Mouse (Mus musculus) hindbrain, embryonic 11.5 days (tissue): ENCODE measurements around the gene Myom1. TPM values are rescaled to one million over a fixed set of nuclear protein-coding genes. Genes with fewer than 3 reads are reported as not detected.

ENCODE experiments used
- ATAC-seq: fragments of 200-750 bp; cut with Nextera tagmentation; 2 replicates; pipeline ENCODE4 v1.8.0; 2017; ENCODE audit warnings: mild to moderate bottlenecking, moderate TSS enrichment, moderate library complexity; ENCODE audit not compliant: low FRiP score
- DNase-seq: peaks from one replicate; pipeline ENCODE4 v3.0.0-alpha.2; 2015; ENCODE audit warnings: low spot score
- H3K27ac ChIP-seq: fragments of 300-500 bp; sonication (generic); 2 replicates; pipeline ENCODE4 v1.5.1; 2014; ENCODE audit warnings: mild to moderate bottlenecking, low read depth, low read length
- H3K27me3 ChIP-seq: fragments of 300-500 bp; sonication (generic); 2 replicates; pipeline ENCODE4 v1.6.1; 2014; ENCODE audit warnings: mild to moderate bottlenecking, low read length, moderate library complexity, mixed read lengths; ENCODE audit not compliant: control insufficient read depth, insufficient read depth
- H3K36me3 ChIP-seq: fragments of 300-500 bp; sonication (generic); 2 replicates; pipeline ENCODE4 v1.6.1; 2014; ENCODE audit warnings: mild to moderate bottlenecking, low read length, moderate library complexity, mixed read lengths; ENCODE audit not compliant: control insufficient read depth, insufficient read depth
- H3K4me1 ChIP-seq: fragments of 300-500 bp; sonication (generic); replicated peaks from 2 replicates; pipeline ENCODE4 v1.6.1; 2014; ENCODE audit warnings: low read length, mixed read lengths; ENCODE audit not compliant: control insufficient read depth, insufficient read depth
- H3K4me2 ChIP-seq: fragments of 300-500 bp; sonication (generic); replicated peaks from 2 replicates; pipeline ENCODE4 v1.6.1; 2014; ENCODE audit warnings: mild to moderate bottlenecking, low read depth, low read length
- H3K4me3 ChIP-seq: fragments of 300-500 bp; sonication (generic); 2 replicates; pipeline ENCODE4 v1.5.1; 2014; ENCODE audit warnings: low read depth, low read length
- H3K9ac ChIP-seq: fragments of 300-500 bp; sonication (generic); 2 replicates; pipeline ENCODE4 v1.6.1; 2014; ENCODE audit warnings: low read depth, low read length
- H3K9me3 ChIP-seq: fragments of 300-500 bp; sonication (generic); 2 replicates; pipeline ENCODE4 v1.6.1; 2016; ENCODE audit warnings: low read length; ENCODE audit not compliant: control insufficient read depth
- WGBS: fragments of 180-500 bp; shearing (Covaris S2); extraction: QIAGEN DNeasy Blood & Tissue Kit; methylation state at CpG from one replicate; pipeline ENCODE4 v1.1.7; 2014; 5-methylcytosine and 5-hydroxymethylcytosine counted together
- polyA plus RNA-seq: library from polyadenylated mRNA; unstranded; fragments of >200 nt; fragmentation: Nextera tagmentation; extraction: Ambion mirVana; gene quantifications from 2 replicates; pipeline ENCODE4 v1.2.1, GENCODE M21; 2014

Myom1 gene
- polyA plus RNA-seq, 1 experiment from 2014 or later, result 2.0 TPM

DNA sequence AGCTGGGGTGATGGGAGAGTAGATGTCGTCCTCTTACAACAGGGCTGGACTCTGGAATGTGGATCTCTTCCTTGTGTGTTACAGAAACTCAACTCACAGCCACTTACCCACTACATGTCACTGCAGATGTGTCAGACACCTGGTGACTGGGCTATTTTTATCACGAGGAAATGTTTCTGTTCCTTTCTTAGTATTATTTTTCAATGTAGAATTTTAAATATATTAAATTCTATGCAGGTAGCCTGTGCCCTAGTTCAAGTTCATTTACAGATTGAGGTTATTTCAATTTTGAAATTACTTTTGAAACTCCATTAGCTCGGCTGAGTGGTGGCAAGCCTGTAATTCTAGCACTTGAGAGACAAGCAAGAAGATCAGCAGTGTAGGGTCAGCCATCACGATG, 88.6 kb downstream of the Myom1 start:
- Histone ChIP-seq H3K4me1 (no peaks in the 10 kb centered on the region), H3K27ac (no peak overlapping the region), H3K27me3 (no peaks in the 10 kb centered on the region), H3K9me3 (no peaks in the 10 kb centered on the region), H3K4me2 (no peak overlapping the region), H3K9ac (no peak overlapping the region), H3K4me3 (no peak overlapping the region), H3K36me3 (no peaks in the 10 kb centered on the region)
- ATAC-seq, result no peak
- DNase-seq, result no peak
- WGBS, result 79% methylated on average over 4 of the region's 4 CpGs

DNA sequence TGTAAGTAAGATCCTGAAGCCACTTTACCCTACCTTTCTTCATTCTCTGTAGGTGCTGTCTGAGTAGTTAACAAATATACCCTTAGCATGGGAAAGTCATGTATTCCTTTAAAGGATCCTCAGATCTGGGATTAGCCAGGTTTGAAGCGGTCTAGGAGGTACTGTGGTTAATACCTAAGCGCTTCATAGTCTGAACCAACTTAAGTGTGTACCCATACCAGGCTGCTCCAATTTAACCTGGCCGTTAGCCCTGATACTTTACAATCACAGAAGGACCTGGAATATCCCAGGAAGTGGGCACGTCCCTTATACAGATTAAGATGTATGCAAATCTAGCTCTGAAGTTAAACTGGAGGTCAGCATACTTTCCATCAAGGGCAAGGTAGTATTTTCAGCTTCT, 89.9 kb downstream of the Myom1 start:
- Histone ChIP-seq H3K36me3 (no peaks in the 10 kb centered on the region), H3K9ac (no peak overlapping the region), H3K27ac (no peak overlapping the region), H3K9me3 (no peaks in the 10 kb centered on the region), H3K4me3 (no peak overlapping the region), H3K4me2 (no peak overlapping the region), H3K4me1 (no peaks in the 10 kb centered on the region), H3K27me3 (no peaks in the 10 kb centered on the region)
- DNase-seq (no peak), ATAC-seq (no peak)
- WGBS, result 90% methylated on average over 4 of the region's 4 CpGs

DNA sequence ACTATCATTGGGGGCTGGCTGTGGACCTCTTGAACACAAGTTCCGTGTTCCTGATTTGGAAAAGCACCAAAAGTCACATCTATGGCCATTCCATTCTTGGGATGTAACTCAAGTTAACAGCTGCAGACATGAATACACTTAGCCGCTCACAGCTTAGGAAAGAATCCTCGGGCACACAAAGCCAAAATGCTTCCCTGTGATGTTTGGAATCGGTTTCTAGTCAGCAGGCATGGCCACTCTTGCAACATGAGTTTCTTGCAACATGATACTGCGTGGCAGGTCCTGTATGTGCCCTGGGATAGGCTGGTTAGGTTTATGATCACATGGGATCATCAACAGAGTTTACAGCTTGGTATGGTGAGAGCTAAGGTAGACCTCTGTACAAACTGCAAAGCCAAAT, 91.4 kb downstream of the Myom1 start:
- 83% methylated on average over 5 of the region's 5 CpGs for WGBS
- Histone ChIP-seq H3K4me2 (no peak overlapping the region), H3K4me3 (no peak overlapping the region), H3K27me3 (no peaks in the 10 kb centered on the region), H3K9me3 (no peaks in the 10 kb centered on the region), H3K27ac (no peak overlapping the region), H3K9ac (no peak overlapping the region), H3K36me3 (no peaks in the 10 kb centered on the region), H3K4me1 (no peaks in the 10 kb centered on the region)
- no peak for DNase-seq
- ATAC-seq, result no peak

DNA sequence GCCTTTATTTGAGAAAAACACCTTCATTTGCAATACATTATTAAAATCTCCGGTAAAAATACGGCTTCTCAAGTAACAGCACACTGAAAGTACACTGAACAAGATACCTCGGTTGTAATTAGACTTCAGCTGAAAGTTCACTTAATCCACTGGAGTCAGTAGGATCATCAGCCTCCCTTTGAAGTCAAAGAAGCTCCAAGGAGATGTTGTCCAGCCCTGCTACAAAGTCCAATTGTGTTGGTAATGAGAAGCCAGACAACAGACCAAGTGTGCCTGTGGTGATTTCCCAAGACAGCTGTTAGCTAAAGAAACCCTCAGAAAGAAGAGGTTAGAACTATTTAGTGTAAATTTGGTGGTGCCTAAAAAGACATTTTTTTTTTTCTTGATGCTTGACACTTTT, 92.0 kb downstream of the Myom1 start:
- WGBS, result 79% methylated on average over 3 of the region's 3 CpGs
- Histone ChIP-seq H3K27me3 (no peaks in the 10 kb centered on the region), H3K4me1 (no peaks in the 10 kb centered on the region), H3K9me3 (no peaks in the 10 kb centered on the region), H3K4me2 (no peak overlapping the region), H3K27ac (no peak overlapping the region), H3K4me3 (no peak overlapping the region), H3K36me3 (no peaks in the 10 kb centered on the region), H3K9ac (no peak overlapping the region)
- no peak for DNase-seq
- ATAC-seq, result no peak

DNA sequence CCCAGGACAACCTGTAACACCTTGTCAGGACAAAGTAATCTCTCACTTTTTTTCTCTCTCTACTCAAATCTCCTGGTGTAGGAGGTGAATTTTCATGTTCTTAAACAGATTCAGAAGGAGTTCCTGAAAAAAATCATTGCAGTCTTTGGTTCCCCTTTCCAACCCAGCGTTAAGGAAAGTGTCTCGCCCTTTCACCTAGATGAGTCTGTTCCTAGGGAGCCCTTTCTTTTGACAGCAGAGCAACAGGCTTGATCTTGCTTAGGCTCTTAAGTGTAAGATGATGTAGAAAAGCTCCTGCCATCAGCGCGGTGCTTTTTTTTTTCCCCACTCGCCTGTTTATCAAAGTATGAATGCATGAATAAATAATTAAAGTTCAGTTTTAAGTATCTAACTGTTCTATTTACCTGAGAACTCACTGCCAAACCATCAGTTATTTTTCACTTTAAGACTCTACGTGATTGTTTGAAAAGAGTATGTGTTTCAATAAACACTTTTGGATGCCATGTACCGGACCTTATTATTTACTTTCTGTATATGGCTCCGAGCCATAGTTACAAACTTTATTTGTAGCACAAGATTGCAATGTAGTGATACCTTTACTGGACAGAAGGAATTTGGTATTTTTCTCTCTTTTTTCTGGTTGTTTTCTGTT, 94.2 kb downstream of the Myom1 start:
- Histone ChIP-seq H3K4me1 (no peaks in the 10 kb centered on the region), H3K27ac (no peak overlapping the region), H3K4me2 (no peak overlapping the region), H3K9ac (no peak overlapping the region), H3K36me3 (no peaks in the 10 kb centered on the region), H3K4me3 (no peak overlapping the region), H3K27me3 (no peaks in the 10 kb centered on the region), H3K9me3 (no peaks in the 10 kb centered on the region)
- DNase-seq (no peak), ATAC-seq (no peak)
- 92% methylated on average over 8 of the region's 8 CpGs for WGBS

DNA sequence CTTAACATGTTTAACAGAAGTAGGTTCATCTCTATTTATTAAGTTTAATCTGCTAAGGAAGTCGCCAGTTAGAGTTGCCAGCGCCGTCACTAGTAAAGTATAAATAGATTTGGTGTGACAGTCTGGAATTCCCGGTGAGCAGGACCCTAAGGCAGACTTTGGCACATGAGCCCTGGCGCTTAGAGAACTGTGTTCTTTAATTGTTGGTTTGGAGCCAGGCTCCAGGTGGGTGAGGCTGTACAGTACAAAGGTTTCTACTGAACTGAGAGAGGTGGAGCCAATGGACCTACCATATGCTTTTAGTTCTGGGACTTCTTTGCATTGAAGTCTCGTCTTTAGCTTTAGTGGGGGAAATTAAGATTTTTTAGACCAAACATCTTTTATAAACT, 94.8 kb downstream of the Myom1 start:
- H3K27me3 ChIP-seq, result no peaks in the 10 kb centered on the region
- H3K9ac ChIP-seq, result no peak overlapping the region
- H3K9me3 ChIP-seq, result no peaks in the 10 kb centered on the region
- no peaks in the 10 kb centered on the region for H3K4me1 ChIP-seq
- H3K4me3 ChIP-seq, result no peak overlapping the region
- 89% methylated on average over 6 of the region's 6 CpGs for WGBS
- no peak overlapping the region for H3K4me2 ChIP-seq
- no peaks in the 10 kb centered on the region for H3K36me3 ChIP-seq
- H3K27ac ChIP-seq, result no peak overlapping the region
- no peak for ATAC-seq
- no peak for DNase-seq

DNA sequence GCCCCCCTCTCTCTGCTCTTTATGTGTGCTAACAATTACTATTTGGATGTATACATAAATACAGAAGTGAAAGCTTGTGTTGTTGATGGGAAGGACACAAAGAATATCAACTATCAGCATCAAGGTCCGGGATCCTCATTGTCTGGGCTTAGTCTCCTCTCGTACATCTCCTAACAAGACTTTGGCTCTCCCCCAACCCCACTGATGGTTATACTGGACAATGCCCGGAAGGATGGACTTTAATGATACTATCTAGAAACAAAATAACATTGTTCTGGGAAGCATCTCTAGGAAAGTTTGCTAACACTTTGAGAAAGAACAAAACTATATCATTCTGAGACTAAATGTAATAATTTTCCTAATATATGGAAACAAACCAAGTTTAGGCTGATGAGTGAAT, 96.2 kb downstream of the Myom1 start:
- ATAC-seq (no peak), DNase-seq (no peak)
- H3K4me1 ChIP-seq, result no peaks in the 10 kb centered on the region
- no peaks in the 10 kb centered on the region for H3K36me3 ChIP-seq
- 88% methylated on average over 3 of the region's 3 CpGs for WGBS
- no peak overlapping the region for H3K9ac ChIP-seq
- no peaks in the 10 kb centered on the region for H3K9me3 ChIP-seq
- H3K27me3 ChIP-seq, result no peaks in the 10 kb centered on the region
- H3K27ac ChIP-seq, result no peak overlapping the region
- H3K4me3 ChIP-seq, result no peak overlapping the region
- no peak overlapping the region for H3K4me2 ChIP-seq

DNA sequence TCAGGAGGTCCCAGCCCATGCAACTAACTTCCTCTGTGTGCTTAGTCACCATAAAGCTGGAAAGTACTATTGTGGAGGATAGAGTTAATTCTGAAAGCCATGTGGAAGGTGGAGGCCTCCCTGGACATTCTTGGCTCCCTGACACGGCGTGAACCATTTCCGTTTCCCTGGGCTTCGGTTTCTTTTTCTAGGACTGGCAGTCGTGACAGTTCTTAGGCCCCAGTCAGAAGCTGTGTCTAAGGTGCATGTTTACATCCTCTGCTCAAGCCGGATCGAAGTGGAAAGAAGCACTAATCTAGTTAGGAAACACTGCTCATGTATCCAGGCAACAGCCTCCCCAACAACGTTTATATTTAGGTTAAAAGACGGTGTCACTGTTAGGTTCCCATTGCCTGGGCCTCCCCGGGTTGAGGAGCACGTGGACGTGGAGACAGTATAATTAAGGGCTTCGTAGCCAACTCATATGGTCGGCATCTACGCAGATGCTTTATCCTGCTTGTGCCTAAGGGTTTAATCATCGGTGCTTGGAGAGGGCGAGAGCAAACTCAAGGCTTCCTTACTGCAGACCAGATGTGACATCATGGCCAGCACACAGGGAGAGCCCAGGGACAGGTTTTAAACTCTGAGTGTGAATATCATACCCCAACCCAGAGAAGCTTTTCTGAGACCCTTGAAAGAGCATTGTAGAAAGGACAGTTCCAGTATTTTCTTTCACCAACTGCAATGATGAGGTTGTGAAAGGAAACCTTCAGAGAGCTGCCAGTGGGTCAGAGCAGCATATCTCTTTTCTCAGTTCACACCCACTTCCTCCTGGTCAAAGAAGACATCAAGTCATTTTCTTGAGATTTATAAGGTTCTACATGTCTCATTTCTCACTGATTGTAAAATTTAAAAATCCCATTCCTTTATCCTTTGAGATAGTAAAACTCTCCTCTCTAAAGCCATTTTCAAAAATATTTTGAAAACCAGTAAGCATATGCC, 100.4 kb downstream of the Myom1 start:
- H3K4me3 ChIP-seq, result no peak overlapping the region
- no peaks in the 10 kb centered on the region for H3K4me1 ChIP-seq
- no peaks in the 10 kb centered on the region for H3K27me3 ChIP-seq
- no peaks in the 10 kb centered on the region for H3K9me3 ChIP-seq
- ATAC-seq, result no peak
- H3K9ac ChIP-seq, result no peak overlapping the region
- DNase-seq, result no peak
- 67% methylated on average over 17 of the region's 17 CpGs for WGBS
- H3K36me3 ChIP-seq, result no peaks in the 10 kb centered on the region
- H3K4me2 ChIP-seq, result no peak overlapping the region
- no peak overlapping the region for H3K27ac ChIP-seq

DNA sequence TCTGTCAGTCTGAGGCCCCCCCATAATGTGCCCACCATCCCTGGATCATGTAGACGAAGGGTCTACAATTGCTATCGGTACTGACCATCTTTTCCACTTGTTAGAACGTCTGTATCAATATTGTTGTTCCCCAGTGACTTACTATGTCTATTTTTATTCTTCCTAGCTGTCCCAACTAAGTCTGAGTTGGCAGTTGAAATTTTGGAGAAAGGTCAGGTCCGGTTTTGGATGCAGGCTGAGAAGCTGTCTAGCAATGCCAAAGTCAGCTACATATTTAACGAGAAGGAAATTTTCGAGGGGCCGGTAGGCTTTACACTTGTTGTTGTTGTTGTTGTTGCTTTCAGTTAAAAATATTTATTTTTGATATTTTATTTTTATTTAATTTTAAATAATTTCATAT, 102.9 kb downstream of the Myom1 start:
- no peak overlapping the region for H3K4me3 ChIP-seq
- H3K9ac ChIP-seq, result no peak overlapping the region
- no peaks in the 10 kb centered on the region for H3K4me1 ChIP-seq
- no peak overlapping the region for H3K27ac ChIP-seq
- ATAC-seq, result no peak
- no peak overlapping the region for H3K4me2 ChIP-seq
- DNase-seq, result no peak
- H3K27me3 ChIP-seq, result no peaks in the 10 kb centered on the region
- no peaks in the 10 kb centered on the region for H3K36me3 ChIP-seq
- H3K9me3 ChIP-seq, result no peaks in the 10 kb centered on the region
- 95% methylated on average over 7 of the region's 7 CpGs for WGBS
